Comparison of ENCODE assay signal across 8 mouse cellular contexts in the genomic region with DNA sequence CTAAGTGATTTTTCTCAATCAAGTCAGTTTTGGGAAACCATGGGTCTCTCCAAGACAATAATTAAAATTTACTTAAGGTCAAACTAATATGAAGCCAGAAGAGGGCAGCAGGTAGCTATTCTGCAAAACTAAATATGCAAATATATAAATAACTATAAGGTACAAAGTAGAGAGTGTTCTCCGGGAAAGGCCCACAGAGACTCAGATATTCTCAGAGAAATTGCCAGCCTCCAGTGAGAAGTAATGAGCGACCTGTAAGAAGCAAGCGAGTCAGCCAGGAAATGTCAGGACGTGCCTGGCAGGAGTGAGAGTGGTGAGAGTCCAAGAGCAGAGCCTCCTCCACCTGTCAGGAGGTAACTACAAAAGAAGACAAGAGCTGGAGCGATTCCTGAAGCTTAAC. TPM values are rescaled to one million over a fixed set of nuclear protein-coding genes. Genes with fewer than 3 reads are reported as not detected.
A peak's percentile ranks its signal among the peaks of the same experiment; 100 is the strongest.
DNase-seq lines count a peak whose midpoint lies in the region; ATAC-seq lines count a peak whose summit lies in the region.

No protein-coding gene starts in this region.

- H3K4me1 ChIP-seq in kidney, embryonic 15.5 days = peaks cover 22% of the 10 kb centered on the region

- no peak for ATAC-seq in kidney, embryonic 15.5 days (replicated peaks; ENCODE audit: low FRiP score)
- peak; percentile 58 for ATAC-seq in CD4-positive, CD25-positive, alpha-beta regulatory T cell, adult 4 months

- H3K4me3 ChIP-seq in kidney, embryonic 15.5 days (replicated peaks) = no peak overlapping the region

- H3K36me3 ChIP-seq in kidney, embryonic 15.5 days = no peaks in the 10 kb centered on the region

- 40% methylated on average over 5 of the region's 5 CpGs for WGBS in kidney, embryonic 15.5 days

- H3K27ac ChIP-seq in kidney, embryonic 15.5 days = no peak overlapping the region

- H3K27me3 ChIP-seq in kidney, embryonic 15.5 days = no peaks in the 10 kb centered on the region

- no peak overlapping the region for H3K4me2 ChIP-seq in kidney, embryonic 15.5 days

- H3K9me3 ChIP-seq in kidney, embryonic 15.5 days (replicated peaks) = no peaks in the 10 kb centered on the region

- peak; percentile 42 for DNase-seq in kidney, adult 18-20 months
- peak; percentile 48 for DNase-seq in cerebellum, adult 8-10 months
- DNase-seq in kidney, postnatal 14 days = peak; percentile 53
- no peak for DNase-seq in thymus, postnatal 10 days (ENCODE audit: low spot score in 2 of 2)
- no peak for DNase-seq in thymus, postnatal 4 days
- no peak for DNase-seq in natural killer cell, adult 2 months (ENCODE audit: low spot score in 2 of 2)

- no peak overlapping the region for H3K9ac ChIP-seq in kidney, embryonic 15.5 days

RNA-seq across cellular contexts. Expression of a gene that starts 39.0 kb away (rescaled TPM):
- polyA plus RNA-seq in kidney, embryonic 15.5 days (2015; fragmentation: Nextera tagmentation; extraction: Ambion mirVana) = 12.5 and 13.0 TPM in 2 replicates
- 1 to 10 TPM; 2.0 to 3.5 TPM for polyA plus RNA-seq in CD4-positive, CD25-positive, alpha-beta regulatory T cell, adult 4 months (2017; shearing (Covaris generic))

RNA-seq across cellular contexts. Expression of a gene that starts 39.1 kb away (rescaled TPM):
- polyA plus RNA-seq in kidney, embryonic 15.5 days (2015; fragmentation: Nextera tagmentation; extraction: Ambion mirVana) = 618 and 674 TPM in 2 replicates
- polyA plus RNA-seq in CD4-positive, CD25-positive, alpha-beta regulatory T cell, adult 4 months (2017; shearing (Covaris generic)) = 100 to 1,000 TPM; 288 to 301 TPM

Comparison
In these comparisons a context has a peak if more than half of its experiments do, and no peak if none do; other contexts are left out.
1. DNase-seq: peak in kidney, adult 18-20 months (single experiment), cerebellum, adult 8-10 months (single experiment) and kidney, postnatal 14 days (single experiment); none in thymus, postnatal 10 days (0 of 2), thymus, postnatal 4 days (single experiment) and natural killer cell, adult 2 months (0 of 2).